8 mouse cellular contexts compared by ENCODE assay signal in the genomic region with DNA sequence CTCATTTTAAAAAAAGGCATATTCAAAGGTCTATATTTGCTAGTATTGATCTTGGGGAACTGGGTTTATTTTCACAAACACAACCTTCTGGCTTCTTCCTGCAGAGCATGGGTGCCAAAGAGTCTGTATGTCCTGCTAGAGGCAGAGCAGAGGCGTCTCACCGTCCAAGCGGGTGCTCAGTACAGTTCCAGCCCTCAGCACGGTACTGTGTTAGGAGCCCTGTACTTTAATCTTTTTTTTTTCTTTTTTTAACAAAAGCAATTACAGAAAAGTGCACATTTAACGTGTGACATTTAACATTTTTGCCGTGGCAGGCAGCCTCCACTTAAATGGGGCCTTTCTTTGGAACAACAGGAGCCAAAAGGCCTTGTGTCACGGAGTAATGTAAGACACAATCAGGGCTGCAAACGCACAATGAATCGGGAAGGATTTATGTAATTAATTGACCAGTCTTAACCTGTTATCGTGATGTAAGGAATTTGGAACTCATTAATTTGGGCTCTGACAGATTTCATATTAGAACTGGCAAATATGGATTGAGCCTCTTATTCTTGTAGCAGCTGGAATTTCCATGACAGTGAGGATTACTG.
DNase-seq lines count a peak whose midpoint lies in the region; ATAC-seq and TF ChIP-seq lines count a peak whose summit lies in the region.

No protein-coding gene starts in this region.

- WGBS in hindbrain, embryonic 11.5 days = 50% methylated on average over 10 of the region's 10 CpGs
- WGBS in midbrain, postnatal 0 days = 23% methylated on average over 10 of the region's 10 CpGs

- intact Hi-C loops in gastrocnemius, postnatal 14 days (cut with DNase I; ENCODE audit: low total_unique reads) = loop anchor here (2.0 kb wide), 1 partner anchor 263 kb away; no protein-coding TSS in a partner anchor

- H3K4me3 ChIP-seq in hindbrain, embryonic 11.5 days (ENCODE audit: low read depth, low read length) = no peak overlapping the region
- H3K4me3 ChIP-seq in midbrain, postnatal 0 days (ENCODE audit: low read depth, low read length) = no peak overlapping the region

- H3K27me3 ChIP-seq in hindbrain, embryonic 11.5 days (ENCODE audit: control insufficient read depth, insufficient read depth, low read length) = no peaks in the 10 kb centered on the region
- no peaks in the 10 kb centered on the region for H3K27me3 ChIP-seq in midbrain, postnatal 0 days (ENCODE audit: insufficient read depth, low read length)

- no peak for ATAC-seq in hindbrain, embryonic 11.5 days (ENCODE audit: low FRiP score)
- ATAC-seq in midbrain, postnatal 0 days (ENCODE audit: low FRiP score) = no peak

- 0 out of 2 replicates have a peak overlapping the region, but pooled peaks have one; percentile 37 for H3K9ac ChIP-seq in hindbrain, embryonic 11.5 days (ENCODE audit: low read depth, low read length)
- 0 out of 2 replicates have a peak overlapping the region, but pooled peaks have one; percentile 36 for H3K9ac ChIP-seq in midbrain, postnatal 0 days (replicated peaks; ENCODE audit: low read length, poor library complexity, severe bottlenecking)

- 0 out of 2 replicates have a peak, but pooled peaks cover 2% of the 10 kb centered on the region for H3K4me1 ChIP-seq in hindbrain, embryonic 11.5 days (replicated peaks; ENCODE audit: control insufficient read depth, insufficient read depth, low read length)
- H3K4me1 ChIP-seq in midbrain, postnatal 0 days (ENCODE audit: insufficient read depth, low read length) = peaks cover 6% of the 10 kb centered on the region; the same call in 1 of the 2 replicates

- peak; percentile 43 to 59 for DNase-seq in cerebellum, postnatal 14 days
- no peak for DNase-seq in cerebellum, adult 11 months
- DNase-seq in cerebellum, postnatal 36 days = peak; percentile 25 to 35
- no peak for DNase-seq in hindbrain, embryonic 11.5 days (ENCODE audit: low spot score)
- no peak for DNase-seq in midbrain, postnatal 0 days (ENCODE audit: low spot score)
- DNase-seq in spleen, adult 12 weeks (ENCODE audit: low spot score) = no peak
- no peak for DNase-seq in lung, postnatal 25 days (ENCODE audit: low spot score)
- no peak for DNase-seq in gastrocnemius, postnatal 14 days

- H3K36me3 ChIP-seq in hindbrain, embryonic 11.5 days (ENCODE audit: control insufficient read depth, insufficient read depth, low read length) = no peaks in the 10 kb centered on the region
- H3K36me3 ChIP-seq in midbrain, postnatal 0 days (ENCODE audit: insufficient read depth, low read length) = no peaks in the 10 kb centered on the region

- peak overlapping the region; percentile 99 for H3K27ac ChIP-seq in hindbrain, embryonic 11.5 days (ENCODE audit: low read depth, low read length)
- peak overlapping the region; percentile 98 for H3K27ac ChIP-seq in midbrain, postnatal 0 days (ENCODE audit: low read depth, low read length)

- peak overlapping the region; percentile 28 for H3K4me2 ChIP-seq in hindbrain, embryonic 11.5 days (replicated peaks; ENCODE audit: low read depth, low read length)
- H3K4me2 ChIP-seq in midbrain, postnatal 0 days (ENCODE audit: low read depth, low read length, poor library complexity, severe bottlenecking) = peak overlapping the region; percentile 24; the same call in 1 of the 2 replicates

- no peak for TF ChIP-seq CTCF in midbrain, postnatal 0 days (IDR thresholded peaks at IDR 0.05)

- no peaks in the 10 kb centered on the region for H3K9me3 ChIP-seq in hindbrain, embryonic 11.5 days (ENCODE audit: control insufficient read depth, low read length)
- H3K9me3 ChIP-seq in midbrain, postnatal 0 days (ENCODE audit: low read length) = no peaks in the 10 kb centered on the region

Comparison
In these comparisons a context has a peak if more than half of its experiments do, and no peak if none do; other contexts are left out.
1. DNase-seq: peak in cerebellum, postnatal 14 days (2 of 2) and cerebellum, postnatal 36 days (2 of 2); none in cerebellum, adult 11 months (single experiment), hindbrain, embryonic 11.5 days (single experiment), midbrain, postnatal 0 days (single experiment), spleen, adult 12 weeks (single experiment), lung, postnatal 25 days (single experiment) and gastrocnemius, postnatal 14 days (single experiment).